Mouse (Mus musculus) liver, embryonic 16.5 days (tissue): ENCODE results near the gene Mrvi1. TPM values are rescaled to one million over a fixed set of nuclear protein-coding genes. Genes with fewer than 3 reads are reported as not detected.

Experiments
- ATAC-seq: fragments of 200-750 bp; cut with Nextera tagmentation; 2 replicates; pipeline ENCODE4 v1.8.0; 2017; ENCODE audit warnings: low read depth, mild to moderate bottlenecking, moderate number of reproducible peaks, moderate library complexity
- H3K27ac ChIP-seq: fragments of 300-500 bp; sonication (generic); 2 replicates; pipeline ENCODE4 v1.5.1; 2014; ENCODE audit warnings: mild to moderate bottlenecking, low read length
- H3K27me3 ChIP-seq: fragments of 300-500 bp; sonication (generic); 2 replicates; pipeline ENCODE4 v1.6.1; 2014; ENCODE audit warnings: low read depth, low read length, mixed read lengths; ENCODE audit not compliant: control insufficient read depth, insufficient read depth
- H3K36me3 ChIP-seq: fragments of 300-500 bp; sonication (generic); 2 replicates; pipeline ENCODE4 v1.6.1; 2014; ENCODE audit warnings: mild to moderate bottlenecking; ENCODE audit not compliant: control insufficient read depth, insufficient read depth
- H3K4me1 ChIP-seq: fragments of 300-500 bp; sonication (generic); 2 replicates; pipeline ENCODE4 v1.6.1; 2014; ENCODE audit warnings: low read depth, low read length, mixed read lengths; ENCODE audit not compliant: control insufficient read depth
- H3K4me2 ChIP-seq: fragments of 300-500 bp; sonication (generic); 2 replicates; pipeline ENCODE4 v1.6.1; 2014; ENCODE audit warnings: low read depth, low read length, mixed read lengths
- H3K4me3 ChIP-seq: fragments of 300-500 bp; sonication (generic); 2 replicates; pipeline ENCODE4 v1.5.1; 2014; ENCODE audit warnings: low read depth, mild to moderate bottlenecking, low read length
- H3K9ac ChIP-seq: fragments of 300-500 bp; sonication (generic); 2 replicates; pipeline ENCODE4 v1.6.1; 2014; ENCODE audit warnings: low read depth, low read length
- H3K9me3 ChIP-seq: fragments of 300-500 bp; sonication (generic); replicated peaks from 2 replicates; pipeline ENCODE4 v1.6.1; 2016; ENCODE audit warnings: low read length; ENCODE audit not compliant: control insufficient read depth
- WGBS: fragments of 180-500 bp; shearing (Covaris S2); extraction: QIAGEN DNeasy Blood & Tissue Kit; methylation state at CpG from one replicate; pipeline ENCODE4 v1.1.7; 2014; ENCODE audit not compliant: insufficient replicate concordance; 5-methylcytosine and 5-hydroxymethylcytosine counted together
- polyA plus RNA-seq: library from polyadenylated mRNA; unstranded; fragments of >200 nt; fragmentation: Nextera tagmentation; extraction: Ambion mirVana; gene quantifications from 2 replicates; pipeline ENCODE4 v1.2.1, GENCODE M21; 2015

Mrvi1 gene
- polyA plus RNA-seq, 1 experiment from 2014 or later: 4.3 TPM

- ATAC-seq: no peak; the same call in 1 of the 2 replicates
- Histone ChIP-seq H3K27ac (no peak overlapping the region), H3K9me3 (no peaks in the 10 kb centered on the region), H3K4me2 (no peak overlapping the region), H3K36me3 (no peaks in the 10 kb centered on the region), H3K9ac (no peak overlapping the region), H3K27me3 (no peaks in the 10 kb centered on the region), H3K4me3 (no peak overlapping the region), H3K4me1 (peaks cover 6% of the 10 kb centered on the region)
- WGBS: 66% methylated on average over 7 of the region's 7 CpGs
Observed at GRCm38 (mm10) chr7:110985581-110986265, 3.5 kb upstream of the Mrvi1 start.

GRCm38 (mm10) chr7:110983621-110984020 lies 1.4 kb upstream of the Mrvi1 start:
- ATAC-seq: no peak
- Histone ChIP-seq H3K4me1 (peaks cover 4% of the 10 kb centered on the region), H3K4me2 (no peak overlapping the region), H3K9me3 (no peaks in the 10 kb centered on the region), H3K36me3 (no peaks in the 10 kb centered on the region), H3K27me3 (no peaks in the 10 kb centered on the region), H3K4me3 (no peak overlapping the region), H3K27ac (no peak overlapping the region), H3K9ac (no peak overlapping the region)
- WGBS: 71% methylated on average over 5 of the region's 5 CpGs

- no peak overlapping the region for H3K4me3 ChIP-seq
- peak; percentile 55; the same call in 1 of the 2 replicates for ATAC-seq
- H3K4me2 ChIP-seq: no peak overlapping the region
- peaks cover 4% of the 10 kb centered on the region for H3K4me1 ChIP-seq
- WGBS: 30% methylated on average over 4 of the region's 4 CpGs
- no peaks in the 10 kb centered on the region for H3K9me3 ChIP-seq
- no peak overlapping the region for H3K9ac ChIP-seq
- H3K27ac ChIP-seq: no peak overlapping the region
- H3K27me3 ChIP-seq: no peaks in the 10 kb centered on the region
- H3K36me3 ChIP-seq: no peaks in the 10 kb centered on the region
Observed at GRCm38 (mm10) chr7:110982764-110983163, 503 bp upstream of the Mrvi1 start.

- Histone ChIP-seq H3K4me3 (no peak overlapping the region), H3K27me3 (no peaks in the 10 kb centered on the region), H3K4me2 (no peak overlapping the region), H3K36me3 (no peaks in the 10 kb centered on the region), H3K9me3 (no peaks in the 10 kb centered on the region), H3K4me1 (peaks cover 13% of the 10 kb centered on the region), H3K9ac (no peak overlapping the region), H3K27ac (no peak overlapping the region; the same call in 1 of the 2 replicates)
- ATAC-seq: no peak
- WGBS: 58% methylated on average over 8 of the region's 8 CpGs
Observed at GRCm38 (mm10) chr7:110981036-110981435, 1.2 kb downstream of the Mrvi1 start.

- WGBS: 27% methylated on average over 7 of the region's 7 CpGs
- H3K4me1 ChIP-seq: peaks cover 10% of the 10 kb centered on the region
- no peak overlapping the region for H3K9ac ChIP-seq
- no peak for ATAC-seq
- H3K9me3 ChIP-seq: no peaks in the 10 kb centered on the region
- H3K36me3 ChIP-seq: no peaks in the 10 kb centered on the region
- H3K4me2 ChIP-seq: no peak overlapping the region
- no peaks in the 10 kb centered on the region for H3K27me3 ChIP-seq
- H3K27ac ChIP-seq: 0 out of 2 replicates have a peak overlapping the region, but pooled peaks have one; percentile 18
- no peak overlapping the region for H3K4me3 ChIP-seq
Observed at GRCm38 (mm10) chr7:110977699-110978392, 4.4 kb downstream of the Mrvi1 start.

GRCm38 (mm10) chr7:110973450-110973849 lies 8.8 kb downstream of the Mrvi1 start:
- H3K36me3 ChIP-seq: no peaks in the 10 kb centered on the region
- no peaks in the 10 kb centered on the region for H3K27me3 ChIP-seq
- peaks cover 10% of the 10 kb centered on the region for H3K4me1 ChIP-seq
- no peak overlapping the region for H3K4me2 ChIP-seq
- ATAC-seq: no peak
- no peak overlapping the region for H3K9ac ChIP-seq
- 73% methylated on average over 4 of the region's 4 CpGs for WGBS
- H3K27ac ChIP-seq: no peak overlapping the region
- no peak overlapping the region for H3K4me3 ChIP-seq
- H3K9me3 ChIP-seq: no peaks in the 10 kb centered on the region

- WGBS: 44% methylated on average over 2 of the region's 2 CpGs
- H3K9me3 ChIP-seq: no peaks in the 10 kb centered on the region
- no peaks in the 10 kb centered on the region for H3K36me3 ChIP-seq
- H3K27me3 ChIP-seq: no peaks in the 10 kb centered on the region
- H3K4me1 ChIP-seq: peaks cover 9% of the 10 kb centered on the region
- no peak overlapping the region for H3K27ac ChIP-seq
- no peak for ATAC-seq
- no peak overlapping the region for H3K4me2 ChIP-seq
- H3K4me3 ChIP-seq: no peak overlapping the region
- no peak overlapping the region for H3K9ac ChIP-seq
Observed at GRCm38 (mm10) chr7:110972796-110973195, 9.5 kb downstream of the Mrvi1 start.

GRCm38 (mm10) chr7:110967373-110967772 lies 14.9 kb downstream of the Mrvi1 start:
- no peak for ATAC-seq
- 71% methylated on average over 4 of the region's 4 CpGs for WGBS

GRCm38 (mm10) chr7:110966853-110967252 lies 15.4 kb downstream of the Mrvi1 start:
- no peaks in the 10 kb centered on the region for H3K27me3 ChIP-seq
- H3K4me2 ChIP-seq: no peak overlapping the region
- ATAC-seq: peak; percentile 48; the same call in 1 of the 2 replicates
- no peak overlapping the region for H3K4me3 ChIP-seq
- no peaks in the 10 kb centered on the region for H3K9me3 ChIP-seq
- 38% methylated on average over 5 of the region's 5 CpGs for WGBS
- no peaks in the 10 kb centered on the region for H3K36me3 ChIP-seq
- no peak overlapping the region for H3K27ac ChIP-seq
- H3K4me1 ChIP-seq: peaks cover 26% of the 10 kb centered on the region
- no peak overlapping the region for H3K9ac ChIP-seq

More at GRCm38 (mm10) chr7:110967373-110967772, 14.9 kb downstream of the Mrvi1 start:
- H3K9ac ChIP-seq: no peak overlapping the region
- no peak overlapping the region for H3K4me3 ChIP-seq
- peaks cover 26% of the 10 kb centered on the region for H3K4me1 ChIP-seq
- H3K27ac ChIP-seq: no peak overlapping the region
- no peaks in the 10 kb centered on the region for H3K36me3 ChIP-seq
- H3K4me2 ChIP-seq: no peak overlapping the region
- H3K9me3 ChIP-seq: no peaks in the 10 kb centered on the region
- no peaks in the 10 kb centered on the region for H3K27me3 ChIP-seq
